Mouse (Mus musculus): ENCODE results near the gene Snx25.
"Not testable (repeated sequence)": the region's sequence is repeated elsewhere in the genome, so short reads cannot be mapped to it uniquely, and the experiment has no call there.

The Snx25 gene

GRCm38 (mm10) chr8:46137336-46137735 is 14.6 kb downstream of the Snx25 start:
- DNase-seq (ENCODE audit: low spot score), result no peak

GRCm38 (mm10) chr8:46135546-46135945 is 16.4 kb downstream of the Snx25 start:
- not testable (repeated sequence) for DNase-seq (ENCODE audit: low spot score)

GRCm38 (mm10) chr8:46130426-46130825 is 21.5 kb downstream of the Snx25 start:
- DNase-seq (ENCODE audit: low spot score), result no peak

DNA sequence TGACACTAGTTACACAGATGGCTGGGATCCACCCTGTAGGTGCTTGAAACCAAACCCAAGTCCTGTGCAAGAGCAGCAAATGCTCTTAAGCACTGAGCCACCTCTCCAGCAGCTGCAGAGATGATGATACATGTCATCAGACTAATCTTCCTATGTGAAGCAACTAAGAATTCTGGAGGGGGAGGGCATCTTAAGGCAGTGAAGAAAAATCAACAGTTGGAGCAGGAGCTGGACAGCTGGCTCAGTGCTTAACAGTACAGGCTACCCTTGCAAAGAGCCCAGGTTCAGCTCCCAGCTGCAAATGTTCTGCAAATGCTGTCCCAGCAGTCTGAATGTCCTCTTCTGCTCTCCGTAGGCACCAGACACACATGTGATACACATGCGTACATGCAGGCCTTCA is 29.5 kb downstream of the Snx25 start:
- no peak for DNase-seq (ENCODE audit: low spot score)

DNA sequence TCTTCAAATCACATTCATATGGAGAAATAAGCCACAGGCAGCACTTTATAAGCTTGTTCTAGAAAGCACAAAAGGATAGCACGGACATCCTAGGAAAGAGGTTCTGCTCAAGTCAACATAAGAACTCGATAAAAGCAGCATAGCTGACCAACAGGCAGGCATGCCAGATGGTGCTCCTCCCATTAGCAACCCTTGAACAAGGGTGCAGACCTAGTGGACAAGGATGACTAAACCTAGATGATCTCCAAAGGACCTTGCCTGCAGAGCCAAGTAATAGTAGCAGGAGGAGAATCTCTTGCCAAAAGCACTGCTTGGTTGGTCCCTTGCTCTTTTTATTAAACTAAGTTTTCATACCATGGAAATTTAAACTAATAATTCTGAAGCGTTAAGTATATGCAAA is 32.8 kb downstream of the Snx25 start:
- no peak for DNase-seq (ENCODE audit: low spot score)

DNA sequence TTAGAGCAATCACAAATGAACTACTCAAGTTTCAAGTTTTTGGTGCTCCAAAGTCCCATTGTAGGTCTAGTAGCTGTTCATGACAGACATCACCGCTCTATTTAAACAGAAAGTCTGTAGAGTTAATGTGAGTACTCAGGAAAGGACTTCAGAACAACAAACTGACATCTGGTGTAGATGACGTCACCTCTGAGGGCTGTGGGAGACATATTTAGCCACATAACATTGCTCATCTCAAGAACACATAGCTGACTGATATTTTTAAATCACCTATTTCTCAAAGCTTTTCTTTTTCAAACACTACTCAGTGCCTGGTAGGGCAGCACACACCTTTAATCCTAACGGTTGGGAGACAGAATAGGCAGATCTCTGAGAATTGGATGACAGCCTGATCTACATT is 34.8 kb downstream of the Snx25 start:
- no peak for DNase-seq (ENCODE audit: low spot score)

DNA sequence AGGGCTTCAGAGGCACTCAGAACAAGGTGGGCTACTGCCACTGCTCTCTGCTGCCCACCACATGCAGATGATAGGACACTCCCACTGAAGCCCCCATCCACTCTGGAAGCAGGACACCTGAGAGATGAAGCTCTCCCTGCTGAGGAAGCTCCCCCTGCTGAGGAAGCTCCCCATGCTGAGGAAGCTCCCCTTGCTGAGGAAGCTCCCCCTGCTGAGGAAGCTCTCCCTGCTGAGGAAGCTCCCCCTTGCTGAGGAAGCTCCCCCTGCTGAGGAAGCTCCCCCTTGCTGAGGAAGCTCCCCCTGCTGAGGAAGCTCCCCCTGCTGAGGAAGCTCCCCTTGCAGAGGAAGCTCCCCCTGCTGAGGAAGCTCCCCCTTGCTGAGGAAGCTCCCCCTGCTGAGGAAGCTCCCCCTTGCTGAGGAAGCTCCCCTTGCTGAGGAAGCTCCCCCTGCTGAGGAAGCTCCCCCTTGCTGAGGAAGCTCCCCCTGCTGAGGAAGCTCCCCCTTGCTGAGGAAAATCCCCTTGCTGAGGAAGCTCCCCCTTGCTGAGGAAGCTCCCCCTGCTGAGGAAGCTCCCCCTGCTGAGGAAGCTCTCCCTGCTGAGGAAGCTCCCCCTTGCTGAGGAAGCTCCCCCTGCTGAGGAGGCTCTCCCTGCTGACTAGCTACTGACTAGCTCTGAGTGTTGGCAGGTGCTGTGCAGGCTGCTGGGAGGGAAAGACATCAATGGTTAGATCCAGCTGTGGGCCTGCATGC is 38.4 kb downstream of the Snx25 start:
- DNase-seq (ENCODE audit: low spot score), result not testable (repeated sequence)

- DNase-seq (ENCODE audit: low spot score), result no peak
Observed at GRCm38 (mm10) chr8:46107690-46108089, 44.3 kb downstream of the Snx25 start.

DNA sequence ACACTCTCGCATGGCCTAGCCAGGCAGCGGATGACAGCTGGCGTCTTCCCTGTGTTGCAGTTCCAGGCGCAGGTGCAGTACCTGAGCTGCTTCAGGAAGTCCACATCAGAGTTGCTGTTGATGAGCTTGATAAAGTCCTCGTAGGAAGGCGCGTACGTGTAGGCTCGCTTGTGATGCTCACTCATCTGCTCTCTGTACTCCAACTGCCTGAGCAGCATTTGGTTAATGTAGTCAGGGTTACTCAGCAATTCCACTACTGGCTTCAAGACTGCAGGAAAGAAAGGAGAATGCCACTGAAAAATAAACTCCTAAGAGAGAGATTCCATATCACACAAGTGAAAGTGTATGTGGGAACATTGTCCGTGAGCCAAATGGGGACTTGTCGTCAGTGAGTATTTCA is 48.5 kb downstream of the Snx25 start:
- DNase-seq (ENCODE audit: low spot score), result no peak

- no peak for DNase-seq (ENCODE audit: low spot score)
Observed at GRCm38 (mm10) chr8:46092667-46093360, 59.1 kb downstream of the Snx25 start.

DNA sequence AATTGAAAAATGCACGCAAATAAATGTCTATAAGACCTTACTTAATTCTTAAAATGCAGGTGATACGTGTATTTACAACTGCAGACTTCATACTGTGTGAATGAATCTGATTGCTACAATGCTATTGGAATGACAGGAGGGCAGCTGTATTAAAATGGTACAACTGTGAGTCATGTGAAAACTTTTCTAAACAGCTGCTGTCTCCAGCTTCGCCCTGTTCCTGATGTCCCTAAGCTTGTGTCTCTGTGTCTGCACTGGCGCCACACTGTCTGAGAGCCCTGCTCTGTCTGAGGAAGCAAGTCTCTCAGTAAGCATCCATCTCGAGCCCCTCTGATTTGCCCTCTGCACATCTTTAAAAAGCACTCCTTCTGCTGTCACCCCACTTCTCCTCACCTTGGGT is 68.8 kb downstream of the Snx25 start:
- no peak for DNase-seq (ENCODE audit: low spot score)

DNA sequence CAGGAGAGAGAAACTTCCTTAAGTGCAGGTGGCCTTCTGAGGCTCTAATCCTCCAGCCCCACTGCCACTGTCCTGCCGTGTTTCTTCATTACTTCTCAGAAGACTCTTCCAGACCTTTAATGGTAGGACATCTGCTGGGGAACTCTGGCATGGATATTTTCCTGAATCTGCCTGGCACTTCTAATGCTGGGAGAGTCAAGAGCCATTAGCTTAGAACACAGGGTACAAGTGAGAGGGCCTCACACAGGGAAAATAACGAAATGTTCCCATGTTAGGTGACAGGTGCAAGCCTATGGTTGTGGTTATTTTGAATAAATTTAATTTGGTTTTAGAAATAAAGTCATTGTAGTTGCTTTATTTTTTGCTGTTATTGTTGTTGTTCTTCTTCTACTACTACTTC is 70.9 kb downstream of the Snx25 start:
- no peak for DNase-seq (ENCODE audit: low spot score)

- no peak for DNase-seq (ENCODE audit: low spot score)
Observed at GRCm38 (mm10) chr8:46078866-46079265, 73.1 kb downstream of the Snx25 start.

- DNase-seq (ENCODE audit: low spot score), result no peak
Observed at GRCm38 (mm10) chr8:46075223-46075622, 76.7 kb downstream of the Snx25 start.

DNA sequence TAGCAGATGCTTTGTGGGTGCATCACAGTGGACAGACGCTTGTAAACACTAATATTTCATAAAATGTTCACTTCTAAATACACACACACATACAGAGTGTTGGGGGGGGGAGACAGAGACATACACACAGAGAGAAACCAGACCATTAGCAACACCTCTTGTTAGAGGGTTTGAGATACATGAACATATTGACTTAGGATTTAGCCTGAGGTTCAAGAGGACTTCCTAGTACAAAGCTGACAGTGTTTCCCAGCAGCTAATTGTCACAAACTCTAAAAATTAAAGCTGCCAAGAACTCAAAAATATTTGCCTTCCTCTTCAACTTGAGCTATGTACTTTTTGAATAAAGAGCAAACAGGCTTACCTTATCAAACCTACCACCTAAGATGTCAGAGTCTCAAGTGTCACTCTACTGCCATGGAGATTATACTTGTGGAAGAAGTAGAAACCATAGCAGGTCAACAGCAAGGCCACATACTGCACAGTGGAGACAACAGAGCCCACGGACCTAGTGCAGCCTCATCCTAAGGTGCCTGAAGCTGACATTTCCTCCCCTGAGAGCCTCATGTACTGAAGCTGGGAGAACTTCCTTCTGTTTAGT is 78.3 kb downstream of the Snx25 start:
- DNase-seq (ENCODE audit: low spot score), result no peak

DNA sequence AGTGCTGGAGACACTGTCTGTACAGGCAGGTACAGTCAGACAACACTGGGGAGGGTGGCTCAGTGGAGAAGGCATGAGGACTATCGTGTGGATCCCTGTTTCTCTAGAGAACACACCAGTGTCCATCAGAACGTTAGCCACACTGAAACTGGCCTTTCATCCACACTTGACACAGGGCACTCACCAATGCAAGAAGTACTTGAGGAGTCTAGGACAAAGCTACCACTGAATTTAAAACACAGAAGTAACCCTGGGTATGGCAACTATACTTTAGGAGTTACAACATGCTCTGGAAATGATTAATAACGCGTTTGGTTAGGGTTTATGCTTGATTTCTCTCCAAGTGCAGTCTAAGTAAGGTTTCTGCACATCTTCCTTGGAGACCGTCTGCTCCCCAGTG is 79.2 kb downstream of the Snx25 start:
- DNase-seq (ENCODE audit: low spot score), result no peak

DNA sequence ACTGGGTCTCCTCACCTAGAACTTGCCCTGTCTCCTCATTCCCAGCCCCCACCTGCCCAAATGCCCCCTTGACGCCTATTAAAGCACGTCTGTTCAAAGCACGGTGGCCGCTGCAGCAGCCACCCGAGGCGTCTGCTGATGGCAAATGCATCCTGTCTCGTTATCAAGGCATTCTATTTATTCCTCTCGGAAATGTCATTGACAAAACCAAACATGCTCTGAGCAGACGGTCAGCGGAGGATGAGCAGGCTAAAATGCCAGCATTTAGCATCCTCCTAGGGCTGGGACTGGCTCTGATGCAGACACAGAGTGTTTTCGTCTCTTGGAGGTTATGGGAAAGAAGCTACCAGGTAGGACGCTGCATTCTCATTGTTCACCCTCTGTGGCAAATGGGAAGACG is 111.7 kb downstream of the Snx25 start:
- DNase-seq (ENCODE audit: low spot score), result no peak

GRCm38 (mm10) chr8:46039666-46040065 is 112.3 kb downstream of the Snx25 start:
- no peak for DNase-seq (ENCODE audit: low spot score)

DNA sequence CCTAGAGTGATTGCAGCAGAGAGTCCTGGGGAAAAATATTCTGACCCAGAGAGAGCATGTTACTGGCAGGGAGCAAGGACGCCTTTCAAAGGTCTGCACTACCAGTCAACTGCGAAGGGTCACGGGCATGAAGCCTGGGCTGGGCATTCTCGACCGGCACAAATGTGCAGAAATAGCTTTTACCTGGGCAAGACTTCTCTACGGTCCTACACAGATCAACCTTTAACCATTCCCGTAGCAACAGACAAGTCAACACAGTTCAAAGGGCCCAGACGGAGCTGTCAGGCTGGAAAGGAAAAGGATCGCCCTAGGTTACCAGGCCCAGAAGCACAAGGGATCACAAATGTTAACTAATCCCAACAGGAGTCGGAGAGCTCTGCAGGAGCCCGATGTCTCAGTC is 115.7 kb downstream of the Snx25 start:
- no peak for DNase-seq (ENCODE audit: low spot score)

DNA sequence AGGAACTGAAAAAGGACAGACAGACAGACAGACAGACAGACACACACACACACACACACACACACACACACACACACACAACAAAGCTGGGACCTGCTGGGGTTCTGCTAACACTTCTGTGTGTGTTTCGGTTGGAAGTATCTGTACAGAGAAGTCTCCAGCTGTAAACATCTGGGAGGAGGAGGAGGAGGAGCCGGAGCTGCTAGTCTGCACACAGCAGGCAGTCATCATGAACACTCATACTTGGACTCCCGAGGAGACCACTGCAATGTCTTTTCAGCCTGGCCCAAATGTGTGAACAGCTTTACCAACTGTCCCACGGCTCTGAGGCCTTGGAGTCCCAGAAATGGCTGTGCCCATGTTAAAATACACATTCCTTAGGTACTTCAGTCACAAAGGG is 127.6 kb downstream of the Snx25 start:
- DNase-seq (ENCODE audit: low spot score), result no peak

- DNase-seq (ENCODE audit: low spot score), result no peak
Observed at GRCm38 (mm10) chr8:46022758-46023157, 129.2 kb downstream of the Snx25 start.

DNA sequence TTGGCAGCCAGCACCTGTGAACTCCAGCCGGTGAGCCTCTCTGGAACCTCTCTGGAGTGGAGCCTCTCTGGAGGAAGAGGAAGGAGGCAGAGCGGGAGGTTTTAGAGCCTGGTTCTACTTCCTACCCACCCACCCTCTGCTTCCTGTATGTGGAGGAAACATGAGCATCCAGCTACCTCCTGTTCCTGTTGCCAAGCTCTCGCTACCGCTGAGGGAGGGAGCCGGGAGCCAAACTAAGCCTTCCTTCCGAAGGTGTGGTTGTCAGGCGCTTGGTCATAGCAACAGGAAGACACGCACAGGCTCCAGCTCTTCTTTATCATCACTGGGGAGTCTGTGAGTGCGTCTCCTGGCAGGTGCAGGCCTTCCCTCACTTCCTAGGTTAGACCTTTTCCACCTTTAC is 129.8 kb downstream of the Snx25 start:
- no peak for DNase-seq (ENCODE audit: low spot score)
